Mouse (Mus musculus) adrenal gland, adult 18-20 months (tissue): ENCODE measurements at regions not wholly inside any gene's neighbourhood (a gene's known extent, or its start where the extent isn't known, plus 50 kb on each side); places are given as distances from the start of the nearest gene placed in this dataset.
"Not testable (repeated sequence)": the region's sequence is repeated elsewhere in the genome, so short reads cannot be mapped to it uniquely, and the experiment has no call there.

Source experiments
- DNase-seq, 2 experiments: peaks; one replicate each; pipeline ENCODE4 v3.0.0; 2021 to 2022; ENCODE audit warnings: low spot score in 2 of 2

- DNase-seq = no peak
Measured at GRCm38 (mm10) chr7:138758386-138758785, 87.5 kb upstream of the Ppp2r2d start.

GRCm38 (mm10) chr7:138748442-138748841 is 97.4 kb upstream of the Ppp2r2d start:
- no peak for DNase-seq

- no peak for DNase-seq
Measured at GRCm38 (mm10) chr7:138746616-138747015, 99.3 kb upstream of the Ppp2r2d start.

- no peak for DNase-seq
Measured at GRCm38 (mm10) chr7:138742516-138742845, 103.4 kb upstream of the Ppp2r2d start.

- no peak for DNase-seq
Measured at GRCm38 (mm10) chr7:138741816-138742515, 103.9 kb upstream of the Ppp2r2d start.

GRCm38 (mm10) chr7:138734254-138734653 is 111.6 kb upstream of the Ppp2r2d start:
- peak; percentile 23 to 28 for DNase-seq

- DNase-seq = no peak
Measured at GRCm38 (mm10) chr7:138724829-138725228, 121.0 kb upstream of the Ppp2r2d start.

- DNase-seq = no peak
Measured at GRCm38 (mm10) chr7:138719608-138720007, 126.3 kb upstream of the Ppp2r2d start.

- DNase-seq = no peak
Measured at GRCm38 (mm10) chr7:138719115-138719514, 126.8 kb upstream of the Ppp2r2d start.

- DNase-seq = no peak
Measured at GRCm38 (mm10) chr7:138714731-138715130, 131.1 kb upstream of the Ppp2r2d start.

GRCm38 (mm10) chr7:138708373-138708772 is 137.5 kb upstream of the Ppp2r2d start:
- DNase-seq = no peak

GRCm38 (mm10) chr7:138699599-138699998 is 146.3 kb upstream of the Ppp2r2d start:
- DNase-seq = not testable (repeated sequence)

- no peak for DNase-seq
Measured at GRCm38 (mm10) chr7:138682161-138682560, 163.7 kb upstream of the Ppp2r2d start.

- no peak for DNase-seq
Measured at GRCm38 (mm10) chr7:138680530-138680929, 165.3 kb upstream of the Ppp2r2d start.

- no peak for DNase-seq
Measured at GRCm38 (mm10) chr7:138679575-138679974, 166.3 kb upstream of the Ppp2r2d start.

- no peak for DNase-seq
Measured at GRCm38 (mm10) chr7:138672959-138673358, 172.9 kb upstream of the Ppp2r2d start.

- no peak for DNase-seq
Measured at GRCm38 (mm10) chr7:138668337-138668736, 177.5 kb upstream of the Ppp2r2d start.

GRCm38 (mm10) chr7:138660124-138660523 is 185.8 kb upstream of the Ppp2r2d start:
- no peak for DNase-seq

GRCm38 (mm10) chr7:138657521-138657920 is 188.4 kb upstream of the Ppp2r2d start:
- no peak for DNase-seq

- no peak for DNase-seq
Measured at GRCm38 (mm10) chr7:138657076-138657475, 188.8 kb upstream of the Ppp2r2d start.

- no peak for DNase-seq
Measured at GRCm38 (mm10) chr7:138655940-138656339, 189.9 kb upstream of the Ppp2r2d start.

- no peak for DNase-seq
Measured at GRCm38 (mm10) chr7:138650946-138651345, 194.9 kb upstream of the Ppp2r2d start.

- DNase-seq = no peak
Measured at GRCm38 (mm10) chr7:138647636-138648035, 198.2 kb upstream of the Ppp2r2d start.
